Mouse (Mus musculus): ENCODE measurements around the gene Snx5. TPM values are rescaled to one million over a fixed set of nuclear protein-coding genes. Genes with fewer than 3 reads are reported as not detected.
A peak's percentile ranks its signal among the peaks of the same experiment; 100 is the strongest.

Gene Snx5
- total and polyA plus RNA-seq, 2 experiments from 2014 or later: 67.2 to 68.1 TPM

GRCm38 (mm10) chr2:144215195-144215594 is 55.5 kb downstream of the Snx5 start:
- Histone ChIP-seq H3K27me3 (ENCODE audit: insufficient read depth, low read length) (no peaks in the 10 kb centered on the region), H3K4me2 (ENCODE audit: low read depth, low read length) (0 out of 2 replicates have a peak overlapping the region, but pooled peaks have one; percentile 0), H3K4me1 (ENCODE audit: insufficient read depth, low read length) (no peaks in the 10 kb centered on the region), H3K9me3 (ENCODE audit: low read length) (no peaks in the 10 kb centered on the region), H3K36me3 (ENCODE audit: insufficient read depth, low read length) (no peaks in the 10 kb centered on the region), H3K4me3 (ENCODE audit: low read length) (no peak overlapping the region), H3K9ac (replicated peaks; ENCODE audit: low read length) (no peak overlapping the region), H3K27ac (peak overlapping the region; percentile 5; the same call in 1 of the 2 replicates)
- DNase-seq (ENCODE audit: low spot score): peak; percentile 34
- ATAC-seq: peak; percentile 32; the same call in 1 of the 2 replicates
- WGBS: 5% methylated on average over 7 of the region's 7 CpGs
- TF ChIP-seq CTCF (IDR thresholded peaks at IDR 0.05; ENCODE audit: low read depth): no peak

GRCm38 (mm10) chr2:144214508-144215185 is 56.1 kb downstream of the Snx5 start:
- DNase-seq (ENCODE audit: low spot score) (no peak), ATAC-seq (no peak)
- H3K27ac ChIP-seq: peak overlapping the region; percentile 5; the same call in 1 of the 2 replicates
- H3K9me3 ChIP-seq (ENCODE audit: low read length): no peaks in the 10 kb centered on the region
- H3K4me3 ChIP-seq (ENCODE audit: low read length): no peak overlapping the region
- 70% methylated on average over 9 of the region's 9 CpGs for WGBS
- no peaks in the 10 kb centered on the region for H3K27me3 ChIP-seq (ENCODE audit: insufficient read depth, low read length)
- H3K4me2 ChIP-seq (ENCODE audit: low read depth, low read length): no peak overlapping the region
- no peak overlapping the region for H3K9ac ChIP-seq (replicated peaks; ENCODE audit: low read length)
- TF ChIP-seq CTCF (IDR thresholded peaks at IDR 0.05; ENCODE audit: low read depth): peak; percentile 31
- H3K4me1 ChIP-seq (ENCODE audit: insufficient read depth, low read length): no peaks in the 10 kb centered on the region
- H3K36me3 ChIP-seq (ENCODE audit: insufficient read depth, low read length): no peaks in the 10 kb centered on the region

- Histone ChIP-seq H3K36me3 (ENCODE audit: insufficient read depth, low read length) (no peaks in the 10 kb centered on the region), H3K27ac (no peak overlapping the region), H3K4me2 (ENCODE audit: low read depth, low read length) (no peak overlapping the region), H3K9me3 (ENCODE audit: low read length) (no peaks in the 10 kb centered on the region), H3K4me3 (ENCODE audit: low read length) (no peak overlapping the region), H3K4me1 (ENCODE audit: insufficient read depth, low read length) (no peaks in the 10 kb centered on the region), H3K27me3 (ENCODE audit: insufficient read depth, low read length) (no peaks in the 10 kb centered on the region), H3K9ac (replicated peaks; ENCODE audit: low read length) (no peak overlapping the region)
- DNase-seq (ENCODE audit: low spot score) (no peak), ATAC-seq (no peak)
- 85% methylated on average over 6 of the region's 6 CpGs for WGBS
- TF ChIP-seq CTCF (IDR thresholded peaks at IDR 0.05; ENCODE audit: low read depth): no peak
Measured at GRCm38 (mm10) chr2:144213803-144214202, 56.9 kb downstream of the Snx5 start.

- 90% methylated on average over 3 of the region's 3 CpGs for WGBS
- no peak overlapping the region for H3K4me2 ChIP-seq (ENCODE audit: low read depth, low read length)
- no peak for ATAC-seq
Measured at GRCm38 (mm10) chr2:144209425-144209824, 61.3 kb downstream of the Snx5 start.

GRCm38 (mm10) chr2:144207365-144207764 is 63.3 kb downstream of the Snx5 start:
- TF ChIP-seq CTCF (IDR thresholded peaks at IDR 0.05; ENCODE audit: low read depth): no peak
- no peak overlapping the region for H3K9ac ChIP-seq (replicated peaks; ENCODE audit: low read length)
- no peak for ATAC-seq
- H3K4me3 ChIP-seq (ENCODE audit: low read length): no peak overlapping the region
- WGBS: 81% methylated on average over 1 of the region's 1 CpGs
- H3K4me2 ChIP-seq (ENCODE audit: low read depth, low read length): no peak overlapping the region
- no peaks in the 10 kb centered on the region for H3K36me3 ChIP-seq (ENCODE audit: insufficient read depth, low read length)
- no peak for DNase-seq (ENCODE audit: low spot score)
- no peaks in the 10 kb centered on the region for H3K9me3 ChIP-seq (ENCODE audit: low read length)
- H3K27me3 ChIP-seq (ENCODE audit: insufficient read depth, low read length): no peaks in the 10 kb centered on the region
- H3K27ac ChIP-seq: no peak overlapping the region
- no peaks in the 10 kb centered on the region for H3K4me1 ChIP-seq (ENCODE audit: insufficient read depth, low read length)

More at GRCm38 (mm10) chr2:144209425-144209824, 61.3 kb downstream of the Snx5 start:
- no peaks in the 10 kb centered on the region for H3K27me3 ChIP-seq (ENCODE audit: insufficient read depth, low read length)
- no peak overlapping the region for H3K27ac ChIP-seq
- H3K9me3 ChIP-seq (ENCODE audit: low read length): no peaks in the 10 kb centered on the region
- no peaks in the 10 kb centered on the region for H3K4me1 ChIP-seq (ENCODE audit: insufficient read depth, low read length)
- DNase-seq (ENCODE audit: low spot score): no peak
- H3K4me3 ChIP-seq (ENCODE audit: low read length): no peak overlapping the region
- H3K9ac ChIP-seq (replicated peaks; ENCODE audit: low read length): no peak overlapping the region
- H3K36me3 ChIP-seq (ENCODE audit: insufficient read depth, low read length): no peaks in the 10 kb centered on the region
- no peak for TF ChIP-seq CTCF (IDR thresholded peaks at IDR 0.05; ENCODE audit: low read depth)

- 90% methylated on average over 5 of the region's 5 CpGs for WGBS
- H3K4me2 ChIP-seq (ENCODE audit: low read depth, low read length): no peak overlapping the region
- no peak overlapping the region for H3K4me3 ChIP-seq (ENCODE audit: low read length)
- H3K9ac ChIP-seq (replicated peaks; ENCODE audit: low read length): no peak overlapping the region
- no peaks in the 10 kb centered on the region for H3K9me3 ChIP-seq (ENCODE audit: low read length)
- H3K4me1 ChIP-seq (ENCODE audit: insufficient read depth, low read length): no peaks in the 10 kb centered on the region
- TF ChIP-seq CTCF (IDR thresholded peaks at IDR 0.05; ENCODE audit: low read depth): no peak
- DNase-seq (ENCODE audit: low spot score): no peak
- H3K27me3 ChIP-seq (ENCODE audit: insufficient read depth, low read length): no peaks in the 10 kb centered on the region
- no peak overlapping the region for H3K27ac ChIP-seq
- no peaks in the 10 kb centered on the region for H3K36me3 ChIP-seq (ENCODE audit: insufficient read depth, low read length)
- no peak for ATAC-seq
Measured at GRCm38 (mm10) chr2:144203001-144203400, 67.7 kb downstream of the Snx5 start.

GRCm38 (mm10) chr2:144202567-144202966 is 68.1 kb downstream of the Snx5 start:
- Histone ChIP-seq H3K27me3 (ENCODE audit: insufficient read depth, low read length) (no peaks in the 10 kb centered on the region), H3K4me1 (ENCODE audit: insufficient read depth, low read length) (no peaks in the 10 kb centered on the region), H3K36me3 (ENCODE audit: insufficient read depth, low read length) (no peaks in the 10 kb centered on the region), H3K4me3 (ENCODE audit: low read length) (no peak overlapping the region), H3K9me3 (ENCODE audit: low read length) (no peaks in the 10 kb centered on the region), H3K27ac (no peak overlapping the region), H3K4me2 (ENCODE audit: low read depth, low read length) (no peak overlapping the region), H3K9ac (replicated peaks; ENCODE audit: low read length) (no peak overlapping the region)
- ATAC-seq (peak; percentile 53), DNase-seq (ENCODE audit: low spot score) (no peak)
- 67% methylated on average over 3 of the region's 3 CpGs for WGBS
- no peak for TF ChIP-seq CTCF (IDR thresholded peaks at IDR 0.05; ENCODE audit: low read depth)
